Mouse (Mus musculus) C2C12 (cell line): ENCODE data around the gene Rap1gds1.

Source experiments
- CEBPB ChIP-seq: IDR thresholded peaks from one replicate; pipeline ENCODE4 v1.6.1; 2011; ENCODE audit warnings: low read depth, mild to moderate bottlenecking, control low read depth, moderate library complexity
- CTCF ChIP-seq: IDR thresholded peaks from one replicate; pipeline ENCODE4 v1.5.1; 2011; ENCODE audit not compliant: control insufficient read depth, insufficient read depth, insufficient read length
- FOSL1 ChIP-seq: IDR thresholded peaks from one replicate; pipeline ENCODE4 v1.8.0; 2011; ENCODE audit warnings: mild to moderate bottlenecking, low read length; ENCODE audit not compliant: poor library complexity, insufficient read depth, severe bottlenecking
- MAX ChIP-seq: IDR thresholded peaks from one replicate; pipeline ENCODE4 v1.6.1; 2011; ENCODE audit warnings: mild to moderate bottlenecking, control low read depth
- MYOD1 ChIP-seq: IDR thresholded peaks from one replicate; pipeline ENCODE4 v1.6.1; 2011; ENCODE audit warnings: low read depth; ENCODE audit not compliant: control insufficient read depth, insufficient read length
- MYOG ChIP-seq: IDR thresholded peaks from one replicate; pipeline ENCODE4 v1.6.1; 2011; ENCODE audit not compliant: control insufficient read depth, insufficient read length; ENCODE audit errors: extremely low read depth
- USF1 ChIP-seq: IDR thresholded peaks from one replicate; pipeline ENCODE4 v1.6.1; 2011; ENCODE audit warnings: low read depth, mild to moderate bottlenecking, control low read depth, moderate library complexity

- TF ChIP-seq CTCF (no peak), USF1 (no peak), MAX (no peak), CEBPB (no peak), MYOG (no peak), MYOD1 (no peak), FOSL1 (no peak)
Observed at GRCm38 (mm10) chr3:138937241-138937640, 137.8 kb downstream of the Rap1gds1 start.
